Mouse (Mus musculus): ENCODE measurements around the gene Haus4. TPM values are rescaled to one million over a fixed set of nuclear protein-coding genes. Genes with fewer than 3 reads are reported as not detected.
A peak's percentile ranks its signal among the peaks of the same experiment; 100 is the strongest.

Gene Haus4
- polyA plus RNA-seq (2015; fragmentation: Nextera tagmentation; extraction: Ambion mirVana) = 31.5 and 32.2 TPM in 2 replicates

GRCm38 (mm10) chr14:54553975-54554769, at the start of gene Haus4:
Gene Haus4, minus strand, starts transcription at chr14:54554616.
- H3K4me2 ChIP-seq (ENCODE audit: low read depth, low read length) = peak within 1 kb of the TSS; percentile 97
- H3K9me3 ChIP-seq (replicated peaks; ENCODE audit: control insufficient read depth, low read length) = no peaks in the 10 kb centered on the region
- peak within 1 kb of the TSS; percentile 85 for H3K9ac ChIP-seq (ENCODE audit: low read depth, low read length)
- peaks cover 18% of the 10 kb centered on the region for H3K36me3 ChIP-seq (ENCODE audit: control insufficient read depth, insufficient read depth)
- H3K4me3 ChIP-seq (ENCODE audit: low read depth, low read length) = peak within 1 kb of the TSS; percentile 69
- ATAC-seq (ENCODE audit: low read depth) = peak; percentile 97
- H3K27me3 ChIP-seq (ENCODE audit: control insufficient read depth, insufficient read depth, low read depth, low read length) = no peaks in the 10 kb centered on the region
- H3K4me1 ChIP-seq (ENCODE audit: control insufficient read depth, low read depth, low read length) = peaks cover 14% of the 10 kb centered on the region
- H3K27ac ChIP-seq (ENCODE audit: low read length) = peak within 1 kb of the TSS; percentile 98
- under 1% methylated on average over 75 of the region's 76 CpGs for WGBS (ENCODE audit: insufficient replicate concordance)

GRCm38 (mm10) chr14:54603686-54604085, 49.3 kb upstream of the Haus4 start:
- Histone ChIP-seq H3K4me2 (ENCODE audit: low read depth, low read length) (peak overlapping the region; percentile 61), H3K9me3 (replicated peaks; ENCODE audit: control insufficient read depth, low read length) (no peaks in the 10 kb centered on the region), H3K4me1 (ENCODE audit: control insufficient read depth, low read depth, low read length) (peaks cover 30% of the 10 kb centered on the region), H3K27ac (ENCODE audit: low read length) (peak overlapping the region; percentile 95), H3K27me3 (ENCODE audit: control insufficient read depth, insufficient read depth, low read depth, low read length) (no peaks in the 10 kb centered on the region), H3K9ac (ENCODE audit: low read depth, low read length) (no peak overlapping the region), H3K4me3 (ENCODE audit: low read depth, low read length) (peak overlapping the region; percentile 82), H3K36me3 (ENCODE audit: control insufficient read depth, insufficient read depth) (no peaks in the 10 kb centered on the region)
- ATAC-seq (ENCODE audit: low read depth) = no peak
- WGBS (ENCODE audit: insufficient replicate concordance) = 88% methylated on average over 8 of the region's 8 CpGs

GRCm38 (mm10) chr14:54603038-54603654, 48.7 kb upstream of the Haus4 start:
- Histone ChIP-seq H3K9ac (ENCODE audit: low read depth, low read length) (peak overlapping the region; percentile 86), H3K36me3 (ENCODE audit: control insufficient read depth, insufficient read depth) (no peaks in the 10 kb centered on the region), H3K27me3 (ENCODE audit: control insufficient read depth, insufficient read depth, low read depth, low read length) (no peaks in the 10 kb centered on the region), H3K4me2 (ENCODE audit: low read depth, low read length) (peak overlapping the region; percentile 68), H3K4me1 (ENCODE audit: control insufficient read depth, low read depth, low read length) (peaks cover 30% of the 10 kb centered on the region), H3K9me3 (replicated peaks; ENCODE audit: control insufficient read depth, low read length) (no peaks in the 10 kb centered on the region), H3K27ac (ENCODE audit: low read length) (peak overlapping the region; percentile 95), H3K4me3 (ENCODE audit: low read depth, low read length) (peak overlapping the region; percentile 82)
- under 1% methylated on average over 46 of the region's 46 CpGs for WGBS (ENCODE audit: insufficient replicate concordance)
- peak; percentile 99 for ATAC-seq (ENCODE audit: low read depth)

GRCm38 (mm10) chr14:54602613-54603012, 48.2 kb upstream of the Haus4 start:
- Histone ChIP-seq H3K4me3 (ENCODE audit: low read depth, low read length) (peak overlapping the region; percentile 82), H3K9me3 (replicated peaks; ENCODE audit: control insufficient read depth, low read length) (no peaks in the 10 kb centered on the region), H3K4me1 (ENCODE audit: control insufficient read depth, low read depth, low read length) (peaks cover 30% of the 10 kb centered on the region), H3K4me2 (ENCODE audit: low read depth, low read length) (peak overlapping the region; percentile 68), H3K36me3 (ENCODE audit: control insufficient read depth, insufficient read depth) (no peaks in the 10 kb centered on the region), H3K27me3 (ENCODE audit: control insufficient read depth, insufficient read depth, low read depth, low read length) (no peaks in the 10 kb centered on the region), H3K9ac (ENCODE audit: low read depth, low read length) (peak overlapping the region; percentile 86), H3K27ac (ENCODE audit: low read length) (peak overlapping the region; percentile 95)
- 40% methylated on average over 4 of the region's 4 CpGs for WGBS (ENCODE audit: insufficient replicate concordance)
- ATAC-seq (ENCODE audit: low read depth) = no peak

- Histone ChIP-seq H3K9ac (ENCODE audit: low read depth, low read length) (no peak overlapping the region), H3K36me3 (ENCODE audit: control insufficient read depth, insufficient read depth) (no peaks in the 10 kb centered on the region), H3K9me3 (replicated peaks; ENCODE audit: control insufficient read depth, low read length) (no peaks in the 10 kb centered on the region), H3K4me2 (ENCODE audit: low read depth, low read length) (no peak overlapping the region), H3K4me1 (ENCODE audit: control insufficient read depth, low read depth, low read length) (peaks cover 30% of the 10 kb centered on the region), H3K27me3 (ENCODE audit: control insufficient read depth, insufficient read depth, low read depth, low read length) (no peaks in the 10 kb centered on the region), H3K4me3 (ENCODE audit: low read depth, low read length) (no peak overlapping the region), H3K27ac (ENCODE audit: low read length) (no peak overlapping the region)
- ATAC-seq (ENCODE audit: low read depth) = no peak
- WGBS (ENCODE audit: insufficient replicate concordance) = 45% methylated on average over 2 of the region's 2 CpGs
Measured at GRCm38 (mm10) chr14:54601601-54602000, 47.2 kb upstream of the Haus4 start.

GRCm38 (mm10) chr14:54597084-54597483, 42.7 kb upstream of the Haus4 start:
- Histone ChIP-seq H3K9ac (ENCODE audit: low read depth, low read length) (no peak overlapping the region), H3K36me3 (ENCODE audit: control insufficient read depth, insufficient read depth) (no peaks in the 10 kb centered on the region; the same call in 1 of the 2 replicates), H3K4me3 (ENCODE audit: low read depth, low read length) (no peak overlapping the region), H3K4me1 (ENCODE audit: control insufficient read depth, low read depth, low read length) (peaks cover 3% of the 10 kb centered on the region), H3K27me3 (ENCODE audit: control insufficient read depth, insufficient read depth, low read depth, low read length) (no peaks in the 10 kb centered on the region), H3K4me2 (ENCODE audit: low read depth, low read length) (no peak overlapping the region), H3K9me3 (replicated peaks; ENCODE audit: control insufficient read depth, low read length) (no peaks in the 10 kb centered on the region), H3K27ac (ENCODE audit: low read length) (no peak overlapping the region)
- ATAC-seq (ENCODE audit: low read depth) = no peak
- 67% methylated on average over 7 of the region's 7 CpGs for WGBS (ENCODE audit: insufficient replicate concordance)

GRCm38 (mm10) chr14:54594631-54595414, 40.4 kb upstream of the Haus4 start:
- H3K27me3 ChIP-seq (ENCODE audit: control insufficient read depth, insufficient read depth, low read depth, low read length) = no peaks in the 10 kb centered on the region
- no peaks in the 10 kb centered on the region; the same call in 1 of the 2 replicates for H3K36me3 ChIP-seq (ENCODE audit: control insufficient read depth, insufficient read depth)
- no peak overlapping the region for H3K9ac ChIP-seq (ENCODE audit: low read depth, low read length)
- 70% methylated on average over 28 of the region's 28 CpGs for whole genome bisulfite sequencing (ENCODE audit: insufficient replicate concordance)
- no peaks in the 10 kb centered on the region for H3K9me3 ChIP-seq (replicated peaks; ENCODE audit: control insufficient read depth, low read length)
- no peak overlapping the region for H3K4me2 ChIP-seq (ENCODE audit: low read depth, low read length)
- no peak overlapping the region for H3K27ac ChIP-seq (ENCODE audit: low read length)
- no peak overlapping the region for H3K4me3 ChIP-seq (ENCODE audit: low read depth, low read length)
- no peak for ATAC-seq (ENCODE audit: low read depth)
- H3K4me1 ChIP-seq (ENCODE audit: control insufficient read depth, low read depth, low read length) = no peaks in the 10 kb centered on the region

- WGBS (ENCODE audit: insufficient replicate concordance) = 67% methylated on average over 3 of the region's 3 CpGs
Measured at GRCm38 (mm10) chr14:54594055-54594454, 39.6 kb upstream of the Haus4 start.

More at GRCm38 (mm10) chr14:54594055-54594454, 39.6 kb upstream of the Haus4 start:
- H3K4me1 ChIP-seq (ENCODE audit: control insufficient read depth, low read depth, low read length) = no peaks in the 10 kb centered on the region
- no peaks in the 10 kb centered on the region for H3K27me3 ChIP-seq (ENCODE audit: control insufficient read depth, insufficient read depth, low read depth, low read length)
- H3K4me3 ChIP-seq (ENCODE audit: low read depth, low read length) = no peak overlapping the region
- no peak overlapping the region for H3K4me2 ChIP-seq (ENCODE audit: low read depth, low read length)
- no peak for ATAC-seq (ENCODE audit: low read depth)
- H3K36me3 ChIP-seq (ENCODE audit: control insufficient read depth, insufficient read depth) = no peaks in the 10 kb centered on the region; the same call in 1 of the 2 replicates
- H3K27ac ChIP-seq (ENCODE audit: low read length) = no peak overlapping the region
- H3K9ac ChIP-seq (ENCODE audit: low read depth, low read length) = no peak overlapping the region
- no peaks in the 10 kb centered on the region for H3K9me3 ChIP-seq (replicated peaks; ENCODE audit: control insufficient read depth, low read length)
